Mouse (Mus musculus): ENCODE results near the gene Snx30. TPM values are rescaled to one million over a fixed set of nuclear protein-coding genes. Genes with fewer than 3 reads are reported as not detected.
"Not testable (repeated sequence)": the region's sequence is repeated elsewhere in the genome, so short reads cannot be mapped to it uniquely, and the experiment has no call there.

Snx30 gene
- polyA plus RNA-seq, 1 experiment: 1.3 TPM

- DNase-seq (ENCODE audit: low read depth, low spot score): no peak
Measured at GRCm38 (mm10) chr4:59789015-59789414, 16.6 kb upstream of the Snx30 start.

GRCm38 (mm10) chr4:59793626-59794025 is 12.0 kb upstream of the Snx30 start:
- 86% methylated on average over 2 of the region's 2 CpGs for WGBS
- DNase-seq (ENCODE audit: low read depth, low spot score): not testable (repeated sequence)

- WGBS: 95% methylated on average over 2 of the region's 2 CpGs
- DNase-seq (ENCODE audit: low read depth, low spot score): no peak
Measured at GRCm38 (mm10) chr4:59794116-59794515, 11.5 kb upstream of the Snx30 start.

- WGBS: 42% methylated on average over 2 of the region's 2 CpGs
Measured at GRCm38 (mm10) chr4:59795788-59796455, 9.7 kb upstream of the Snx30 start.

GRCm38 (mm10) chr4:59800181-59800580 is 5.5 kb upstream of the Snx30 start:
- no peak for DNase-seq (ENCODE audit: low read depth, low spot score)

More at GRCm38 (mm10) chr4:59795788-59796455, 9.7 kb upstream of the Snx30 start:
- no peak for DNase-seq (ENCODE audit: low read depth, low spot score)

GRCm38 (mm10) chr4:59801489-59801888 is 4.2 kb upstream of the Snx30 start, which contains the start of gene Inip:
Gene Inip, minus strand, starts transcription at chr4:59801589.
- no peak for DNase-seq (ENCODE audit: low read depth, low spot score)

More at GRCm38 (mm10) chr4:59800181-59800580, 5.5 kb upstream of the Snx30 start:
- 83% methylated on average over 5 of the region's 5 CpGs for WGBS

- 90% methylated on average over 6 of the region's 6 CpGs for WGBS
- no peak for DNase-seq (ENCODE audit: low read depth, low spot score)
Measured at GRCm38 (mm10) chr4:59802107-59802506, 3.5 kb upstream of the Snx30 start.

GRCm38 (mm10) chr4:59802792-59803191 is 2.8 kb upstream of the Snx30 start:
- DNase-seq (ENCODE audit: low read depth, low spot score): no peak
- WGBS: 69% methylated on average over 4 of the region's 4 CpGs

- WGBS: 79% methylated on average over 5 of the region's 5 CpGs
- no peak for DNase-seq (ENCODE audit: low read depth, low spot score)
Measured at GRCm38 (mm10) chr4:59803358-59803757, 2.3 kb upstream of the Snx30 start.

- WGBS: 83% methylated on average over 1 of the region's 1 CpGs
Measured at GRCm38 (mm10) chr4:59804754-59805153, 886 bp upstream of the Snx30 start.

GRCm38 (mm10) chr4:59805968-59806878 is 583 bp downstream of the Snx30 start:
- no peak for DNase-seq (ENCODE audit: low read depth, low spot score)
- under 1% methylated on average over 56 of the region's 58 CpGs for WGBS

More at GRCm38 (mm10) chr4:59804754-59805153, 886 bp upstream of the Snx30 start:
- no peak for DNase-seq (ENCODE audit: low read depth, low spot score)

- no peak for DNase-seq (ENCODE audit: low read depth, low spot score)
- WGBS: 23% methylated on average over 9 of the region's 9 CpGs
Measured at GRCm38 (mm10) chr4:59806879-59807195, 1.2 kb downstream of the Snx30 start.

- 77% methylated on average over 2 of the region's 2 CpGs for WGBS
- no peak for DNase-seq (ENCODE audit: low read depth, low spot score)
Measured at GRCm38 (mm10) chr4:59807521-59807920, 1.9 kb downstream of the Snx30 start.

GRCm38 (mm10) chr4:59808396-59808795 is 2.8 kb downstream of the Snx30 start:
- DNase-seq (ENCODE audit: low read depth, low spot score): no peak
- WGBS: 83% methylated on average over 5 of the region's 5 CpGs

- 57% methylated on average over 7 of the region's 7 CpGs for WGBS
- DNase-seq (ENCODE audit: low read depth, low spot score): no peak
Measured at GRCm38 (mm10) chr4:59814094-59814493, 8.5 kb downstream of the Snx30 start.

GRCm38 (mm10) chr4:59815121-59815810 is 9.6 kb downstream of the Snx30 start:
- WGBS: 42% methylated on average over 4 of the region's 4 CpGs
- DNase-seq (ENCODE audit: low read depth, low spot score): no peak

- DNase-seq (ENCODE audit: low read depth, low spot score): no peak
- 72% methylated on average over 5 of the region's 5 CpGs for WGBS
Measured at GRCm38 (mm10) chr4:59816016-59816415, 10.4 kb downstream of the Snx30 start.

GRCm38 (mm10) chr4:59816477-59816876 is 10.8 kb downstream of the Snx30 start:
- WGBS: 47% methylated on average over 9 of the region's 9 CpGs
- no peak for DNase-seq (ENCODE audit: low read depth, low spot score)

- DNase-seq (ENCODE audit: low read depth, low spot score): no peak
- 83% methylated on average over 5 of the region's 5 CpGs for WGBS
Measured at GRCm38 (mm10) chr4:59817790-59818189, 12.2 kb downstream of the Snx30 start.

- no peak for DNase-seq (ENCODE audit: low read depth, low spot score)
- WGBS: 91% methylated on average over 10 of the region's 10 CpGs
Measured at GRCm38 (mm10) chr4:59818498-59818897, 12.9 kb downstream of the Snx30 start.
